Mouse (Mus musculus) cerebellum, postnatal 10 days (tissue): ENCODE measurements at regions not wholly inside any gene's neighbourhood (a gene's known extent, or its start where the extent isn't known, plus 50 kb on each side); places are given as distances from the start of the nearest gene placed in this dataset.

Experiments
- DNase-seq, 2 experiments: peaks; one replicate each; pipeline ENCODE4 v3.0.0; 2021; ENCODE audit warnings: mixed read lengths in 2 of 2

DNA sequence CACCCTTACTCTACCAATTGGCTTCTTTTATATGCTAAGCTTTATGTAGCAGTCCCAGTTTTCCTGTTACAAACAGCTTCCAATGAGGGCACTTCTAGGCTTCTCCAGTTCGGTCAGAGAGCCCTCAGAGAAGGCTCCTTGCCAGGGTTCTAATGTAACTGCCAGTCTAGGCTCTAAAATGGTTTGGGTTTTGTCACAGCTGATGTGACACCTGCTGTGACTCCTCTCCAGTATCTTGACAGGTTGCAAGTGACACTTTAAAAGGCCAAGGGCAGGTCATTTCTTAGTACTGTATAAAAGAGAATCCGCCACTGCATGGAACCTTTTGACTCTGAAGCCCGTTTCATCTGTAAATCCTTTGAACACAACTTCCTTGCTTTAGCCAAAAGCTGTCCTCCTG, 54.0 kb upstream of the Nedd9 start:
- DNase-seq = no peak

- no peak for DNase-seq
These were observed 58.9 kb upstream of the Nedd9 start for GRCm38 (mm10) chr13:41546063-41546462.

- no peak for DNase-seq
These were observed 59.2 kb upstream of the Tmem170b start for GRCm38 (mm10) chr13:41546531-41546930.

- no peak for DNase-seq
These were observed 56.4 kb upstream of the Tmem170b start for GRCm38 (mm10) chr13:41549283-41549682.

DNA sequence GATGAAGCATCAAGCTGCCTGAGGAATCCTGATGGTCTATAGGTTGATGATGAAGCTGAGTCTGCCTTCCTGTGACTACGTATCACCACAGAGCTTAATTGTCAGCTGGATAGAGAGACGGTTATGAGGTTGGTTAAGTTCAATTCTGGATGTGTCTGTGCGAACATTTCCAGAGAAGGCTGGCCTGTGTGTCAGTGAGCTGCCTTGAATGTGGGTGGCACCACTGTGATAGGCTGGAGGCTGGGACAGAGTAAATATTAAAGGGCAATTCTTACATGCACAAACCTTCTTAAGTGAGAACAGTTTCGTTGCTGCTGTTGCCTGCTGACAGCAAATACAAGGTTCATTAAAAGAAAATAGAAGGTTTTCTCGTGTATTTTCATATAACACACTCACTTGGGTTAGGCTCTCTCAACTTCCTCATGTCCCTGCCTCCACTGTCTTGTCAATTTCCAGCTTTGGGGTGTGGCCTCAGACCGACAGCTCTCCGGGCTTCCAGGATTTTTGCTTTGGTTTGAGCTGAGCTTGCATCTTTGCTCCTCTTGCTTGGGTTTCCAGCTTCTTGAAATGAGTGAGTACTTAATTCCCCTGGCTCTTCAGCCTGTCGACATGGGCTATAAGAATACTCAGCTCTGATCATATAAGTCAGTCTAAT, 55.3 kb upstream of the Tmem170b start:
- no peak for DNase-seq

DNA sequence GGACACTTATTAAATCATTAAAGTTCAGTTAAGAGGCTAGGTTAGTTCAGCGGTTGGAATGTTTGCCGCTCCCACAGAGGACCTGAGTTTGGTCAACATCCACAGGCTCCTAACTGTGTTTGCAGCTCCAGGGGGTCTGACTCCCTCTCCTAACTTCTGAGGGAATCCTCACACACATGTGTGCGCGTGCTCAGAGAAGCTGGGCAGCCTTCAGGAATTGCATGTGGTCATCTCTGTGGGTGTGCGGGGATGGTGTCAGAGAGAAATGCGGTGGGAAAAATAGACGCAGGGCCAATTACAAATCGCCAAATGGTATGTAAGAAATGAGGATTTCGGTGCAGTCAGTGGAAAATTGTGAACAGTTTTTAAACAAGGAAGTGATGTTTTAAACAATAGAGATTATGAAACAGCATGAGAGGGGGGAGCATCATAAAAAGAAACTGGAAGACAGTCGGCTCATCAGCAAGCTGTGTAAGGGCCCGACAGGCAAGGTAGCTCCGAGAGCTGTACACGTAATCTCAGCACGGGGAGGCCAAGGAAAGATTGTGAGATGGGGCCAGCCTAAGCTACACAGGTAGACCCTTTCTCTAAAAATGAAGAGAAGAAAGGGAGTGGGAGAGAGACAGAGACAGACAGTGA, 53.9 kb upstream of the Tmem170b start:
- peak in 1 of 2 experiments; percentile 8 for DNase-seq

DNA sequence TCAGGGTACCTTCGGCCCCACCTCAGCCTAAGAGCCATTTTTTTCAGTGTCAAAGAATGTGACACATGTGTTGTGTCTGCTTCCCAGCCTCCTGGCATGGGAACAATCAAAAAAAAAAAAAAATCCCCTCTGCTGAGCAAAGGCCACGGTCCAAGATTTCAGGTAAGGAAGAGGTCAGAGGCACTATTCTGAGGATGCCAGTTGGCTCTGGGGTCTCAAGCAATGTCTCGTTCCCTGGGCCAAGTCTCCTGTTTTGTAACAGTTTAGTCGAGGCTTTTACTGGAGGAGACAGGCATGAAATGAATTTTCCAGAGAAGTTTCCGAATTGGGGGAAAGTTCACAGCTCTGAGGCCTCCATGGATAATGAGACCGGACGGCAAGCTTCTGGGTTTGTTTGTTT, 51.3 kb upstream of the Tmem170b start:
- DNase-seq = no peak
